Mouse (Mus musculus) embryonic facial prominence, embryonic 12.5 days (tissue): Measurements from ENCODE around the gene Cdk19. TPM values are rescaled to one million over a fixed set of nuclear protein-coding genes. Genes with fewer than 3 reads are reported as not detected.

Source experiments
- ATAC-seq: fragments of 200-750 bp; cut with Nextera tagmentation; 2 replicates; pipeline ENCODE4 v1.8.0; 2017; ENCODE audit not compliant: insufficient number of reproducible peaks, insufficient read depth, low FRiP score, low TSS enrichment
- H3K27ac ChIP-seq: fragments of 300-500 bp; sonication (generic); 2 replicates; pipeline ENCODE4 v1.5.1; 2016; ENCODE audit warnings: mild to moderate bottlenecking
- H3K27me3 ChIP-seq: fragments of 300-500 bp; sonication (generic); 2 replicates; pipeline ENCODE4 v1.6.1; 2016; ENCODE audit warnings: mild to moderate bottlenecking, moderate library complexity
- H3K36me3 ChIP-seq: fragments of 300-500 bp; sonication (generic); 2 replicates; pipeline ENCODE4 v1.6.1; 2016; ENCODE audit warnings: mild to moderate bottlenecking
- H3K4me1 ChIP-seq: fragments of 300-500 bp; sonication (generic); 2 replicates; pipeline ENCODE4 v1.6.1; 2016
- H3K4me2 ChIP-seq: fragments of 300-500 bp; sonication (generic); replicated peaks from 2 replicates; pipeline ENCODE4 v1.6.1; 2016; ENCODE audit warnings: mild to moderate bottlenecking, moderate library complexity
- H3K4me3 ChIP-seq: fragments of 300-500 bp; sonication (generic); 2 replicates; pipeline ENCODE4 v1.5.1; 2016; ENCODE audit warnings: mild to moderate bottlenecking
- H3K9ac ChIP-seq: fragments of 300-500 bp; sonication (generic); 2 replicates; pipeline ENCODE4 v1.6.1; 2016; ENCODE audit warnings: mild to moderate bottlenecking, moderate library complexity
- H3K9me3 ChIP-seq: fragments of 300-500 bp; sonication (generic); 2 replicates; pipeline ENCODE4 v1.6.1; 2016; ENCODE audit warnings: mild to moderate bottlenecking, moderate library complexity
- WGBS: fragments of 180-500 bp; shearing (Covaris S2); methylation state at CpG from one replicate; pipeline ENCODE4 v1.1.7; 2016; 5-methylcytosine and 5-hydroxymethylcytosine counted together
- polyA plus RNA-seq: library from polyadenylated mRNA; unstranded; fragments of >200 nt; fragmentation: Nextera tagmentation; extraction: Ambion mirVana; gene quantifications from 2 replicates; pipeline ENCODE4 v1.2.1, GENCODE M21; 2016

The Cdk19 gene
- polyA plus RNA-seq, 1 experiment from 2014 or later, result 15.8 TPM

- H3K4me1 ChIP-seq, result no peaks in the 10 kb centered on the region
- H3K9me3 ChIP-seq, result no peaks in the 10 kb centered on the region
- H3K36me3 ChIP-seq, result no peaks in the 10 kb centered on the region
- ATAC-seq, result no peak
- no peak overlapping the region for H3K4me2 ChIP-seq
- H3K27me3 ChIP-seq, result no peaks in the 10 kb centered on the region
- no peak overlapping the region for H3K27ac ChIP-seq
- 43% methylated on average over 7 of the region's 7 CpGs for WGBS
- H3K9ac ChIP-seq, result no peak overlapping the region
- no peak overlapping the region for H3K4me3 ChIP-seq
These were observed 22.4 kb upstream of the Cdk19 start for GRCm38 (mm10) chr10:40316841-40317585.

DNA sequence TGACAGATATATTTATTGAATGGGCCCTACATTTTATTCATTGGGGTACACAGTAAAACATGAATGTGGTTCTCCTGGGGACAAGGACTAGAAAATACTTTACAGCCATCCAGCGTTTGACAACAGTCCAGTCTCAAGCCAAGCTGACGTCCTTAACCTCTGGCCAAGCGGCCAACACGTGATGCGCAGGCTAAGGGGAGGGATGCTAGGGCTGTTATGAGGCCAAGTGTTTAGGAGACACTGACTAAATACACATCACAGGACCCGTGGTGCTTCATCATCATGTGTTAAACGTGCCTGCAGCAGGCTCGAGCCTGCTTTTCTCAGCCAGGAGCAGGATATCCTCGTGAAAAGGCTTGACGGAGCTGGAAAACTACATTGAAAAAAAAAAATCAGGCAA is 19.1 kb upstream of the Cdk19 start:
- Histone ChIP-seq H3K9me3 (no peaks in the 10 kb centered on the region), H3K27ac (no peak overlapping the region), H3K36me3 (no peaks in the 10 kb centered on the region), H3K4me2 (no peak overlapping the region), H3K4me1 (no peaks in the 10 kb centered on the region), H3K4me3 (no peak overlapping the region), H3K27me3 (no peaks in the 10 kb centered on the region), H3K9ac (no peak overlapping the region)
- no peak for ATAC-seq
- WGBS, result 89% methylated on average over 10 of the region's 10 CpGs

DNA sequence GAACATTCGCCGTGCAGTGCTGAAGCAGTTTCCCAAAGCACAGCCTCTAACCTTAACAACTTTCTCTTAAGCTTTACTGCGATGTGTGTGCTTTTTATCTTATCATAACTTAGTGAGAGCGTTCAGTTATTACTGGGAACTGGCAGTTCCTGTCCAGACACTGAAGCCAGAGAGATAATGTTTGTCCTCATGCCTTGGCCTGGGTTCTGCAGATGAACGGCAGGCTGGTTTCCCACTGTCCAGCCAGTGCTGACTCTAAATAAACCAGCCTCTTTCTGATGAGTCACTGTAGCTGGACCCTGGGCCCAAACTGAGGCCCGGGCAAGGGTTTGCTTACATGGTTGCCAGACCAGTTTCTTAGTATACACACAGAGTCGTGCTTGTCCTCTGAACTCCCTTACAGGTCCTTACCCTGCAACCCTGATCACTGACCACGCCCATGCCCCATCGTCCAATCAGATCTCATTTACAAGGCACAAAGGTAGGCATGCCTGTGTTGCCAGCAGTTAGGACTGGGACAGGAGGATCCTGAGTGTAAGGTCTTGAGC is 11.3 kb upstream of the Cdk19 start:
- H3K36me3 ChIP-seq, result no peaks in the 10 kb centered on the region

GRCm38 (mm10) chr10:40330262-40330661 is 9.1 kb upstream of the Cdk19 start:
- Histone ChIP-seq H3K4me3 (no peak overlapping the region), H3K4me1 (no peaks in the 10 kb centered on the region), H3K9me3 (no peaks in the 10 kb centered on the region), H3K9ac (no peak overlapping the region), H3K4me2 (no peak overlapping the region), H3K27ac (no peak overlapping the region), H3K27me3 (no peaks in the 10 kb centered on the region), H3K36me3 (no peaks in the 10 kb centered on the region)
- 75% methylated on average over 1 of the region's 1 CpGs for WGBS
- ATAC-seq, result no peak

More for the DNA sequence above, 11.3 kb upstream of the Cdk19 start:
- Histone ChIP-seq H3K4me3 (no peak overlapping the region), H3K9me3 (no peaks in the 10 kb centered on the region), H3K9ac (no peak overlapping the region), H3K4me2 (no peak overlapping the region), H3K4me1 (no peaks in the 10 kb centered on the region), H3K27ac (no peak overlapping the region), H3K27me3 (no peaks in the 10 kb centered on the region)
- 80% methylated on average over 9 of the region's 9 CpGs for whole genome bisulfite sequencing
- ATAC-seq, result no peak

GRCm38 (mm10) chr10:40332864-40333263 is 6.5 kb upstream of the Cdk19 start:
- no peaks in the 10 kb centered on the region for H3K27me3 ChIP-seq
- no peak overlapping the region for H3K9ac ChIP-seq
- no peaks in the 10 kb centered on the region for H3K9me3 ChIP-seq
- no peak for ATAC-seq
- 76% methylated on average over 6 of the region's 6 CpGs for WGBS
- H3K4me3 ChIP-seq, result no peak overlapping the region
- no peak overlapping the region for H3K27ac ChIP-seq
- no peaks in the 10 kb centered on the region for H3K4me1 ChIP-seq
- H3K4me2 ChIP-seq, result no peak overlapping the region
- H3K36me3 ChIP-seq, result no peaks in the 10 kb centered on the region

GRCm38 (mm10) chr10:40342036-40342435 is 2.7 kb downstream of the Cdk19 start:
- no peak for ATAC-seq
- Histone ChIP-seq H3K4me1 (peaks cover 5% of the 10 kb centered on the region), H3K27me3 (no peaks in the 10 kb centered on the region), H3K9me3 (no peaks in the 10 kb centered on the region), H3K27ac (no peak overlapping the region), H3K36me3 (no peaks in the 10 kb centered on the region), H3K9ac (no peak overlapping the region), H3K4me3 (no peak overlapping the region), H3K4me2 (no peak overlapping the region)
- WGBS, result 87% methylated on average over 4 of the region's 4 CpGs

DNA sequence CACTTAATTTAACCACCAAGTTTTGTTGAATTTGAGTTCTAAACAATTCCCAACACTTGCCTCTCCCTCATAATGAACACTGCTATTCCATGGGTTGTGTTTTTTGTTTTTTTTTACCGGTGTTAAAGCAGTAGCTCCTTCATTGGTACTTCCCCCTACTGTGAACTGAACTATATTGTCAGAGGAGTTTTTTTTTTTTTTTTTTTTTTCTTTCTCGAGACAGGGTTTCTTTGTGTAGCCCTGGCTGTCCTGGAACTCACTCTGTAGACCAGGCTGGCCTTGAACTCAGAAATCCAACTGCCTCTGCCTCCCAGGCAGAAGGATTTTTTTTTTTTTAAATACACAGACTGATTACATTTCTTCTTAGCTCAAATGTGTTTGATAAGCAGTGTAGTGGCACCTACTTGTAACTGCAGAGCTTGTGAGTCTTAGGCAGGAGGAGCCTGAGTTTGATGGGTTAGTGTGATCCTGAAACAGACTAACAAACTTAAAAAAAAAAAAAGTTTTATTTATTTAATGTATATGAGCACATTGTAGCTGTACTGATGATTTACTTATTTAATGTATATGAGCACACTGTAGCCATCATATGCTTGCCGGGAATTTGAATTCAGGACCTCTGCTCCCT is 7.5 kb downstream of the Cdk19 start:
- Histone ChIP-seq H3K27ac (no peak overlapping the region), H3K9me3 (no peaks in the 10 kb centered on the region), H3K4me3 (no peak overlapping the region), H3K9ac (no peak overlapping the region), H3K36me3 (no peaks in the 10 kb centered on the region), H3K4me1 (peaks cover 17% of the 10 kb centered on the region), H3K4me2 (no peak overlapping the region), H3K27me3 (no peaks in the 10 kb centered on the region)
- ATAC-seq, result no peak
- 75% methylated on average over 3 of the region's 3 CpGs for WGBS

DNA sequence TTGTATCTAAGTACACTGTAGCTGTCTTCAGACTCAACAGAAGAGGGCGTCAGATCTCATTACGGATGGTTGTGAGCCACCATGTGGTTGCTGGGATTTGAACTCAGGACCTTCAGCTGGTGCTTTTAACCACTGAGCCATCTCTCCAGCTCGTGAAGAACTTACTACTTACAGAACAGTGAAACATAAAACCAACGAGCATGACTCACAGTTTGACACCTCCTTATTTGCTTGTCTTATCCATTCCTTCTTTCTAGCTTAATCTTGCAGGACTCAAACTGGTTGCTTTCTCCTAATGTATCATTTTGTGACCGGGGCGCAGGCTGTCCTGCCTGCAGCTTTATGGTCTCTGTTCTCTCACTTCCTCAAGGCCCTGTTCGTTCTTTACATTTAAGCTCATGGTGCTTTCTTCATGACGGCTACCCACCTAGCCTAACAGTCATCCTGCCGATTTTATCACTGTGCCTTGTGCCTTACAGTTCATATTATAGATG is 8.1 kb downstream of the Cdk19 start:
- no peak for ATAC-seq
- Histone ChIP-seq H3K4me3 (peak overlapping the region; percentile 82; the same call in 1 of the 2 replicates), H3K36me3 (no peaks in the 10 kb centered on the region), H3K9me3 (no peaks in the 10 kb centered on the region), H3K4me2 (peak overlapping the region; percentile 57), H3K27me3 (no peaks in the 10 kb centered on the region), H3K27ac (peak overlapping the region; percentile 95; the same call in 1 of the 2 replicates), H3K9ac (no peak overlapping the region; the same call in 1 of the 2 replicates), H3K4me1 (peaks cover 17% of the 10 kb centered on the region)
- WGBS, result 73% methylated on average over 9 of the region's 9 CpGs

- peak; percentile 97 for ATAC-seq
- Histone ChIP-seq H3K36me3 (no peaks in the 10 kb centered on the region), H3K9ac (peak overlapping the region; percentile 86), H3K4me2 (peak overlapping the region; percentile 57), H3K27me3 (no peaks in the 10 kb centered on the region), H3K4me3 (peak overlapping the region; percentile 82), H3K4me1 (peaks cover 17% of the 10 kb centered on the region), H3K9me3 (no peaks in the 10 kb centered on the region), H3K27ac (peak overlapping the region; percentile 95)
- whole genome bisulfite sequencing, result under 1% methylated on average over 74 of the region's 76 CpGs
These were observed 9.5 kb downstream of the Cdk19 start for GRCm38 (mm10) chr10:40348566-40349536.

- ATAC-seq, result peak; percentile 45
- H3K4me3 ChIP-seq, result peak overlapping the region; percentile 82
- under 1% methylated on average over 62 of the region's 62 CpGs for WGBS
- no peaks in the 10 kb centered on the region for H3K27me3 ChIP-seq
- H3K9me3 ChIP-seq, result no peaks in the 10 kb centered on the region
- peaks cover 17% of the 10 kb centered on the region for H3K4me1 ChIP-seq
- peak overlapping the region; percentile 57 for H3K4me2 ChIP-seq
- H3K27ac ChIP-seq, result peak overlapping the region; percentile 95
- peak overlapping the region; percentile 86 for H3K9ac ChIP-seq
- no peaks in the 10 kb centered on the region for H3K36me3 ChIP-seq
These were observed 10.3 kb downstream of the Cdk19 start for GRCm38 (mm10) chr10:40349631-40350177.
